ENCODE assay signal across 8 mouse cellular contexts in genomic region chr8:121905420-121905819, GRCm38 (mm10). TPM values are rescaled to one million over a fixed set of nuclear protein-coding genes. Genes with fewer than 3 reads are reported as not detected.
A peak's percentile ranks its signal among the peaks of the same experiment; 100 is the strongest.
DNase-seq lines count a peak whose midpoint lies in the region; ATAC-seq and TF ChIP-seq lines count a peak whose summit lies in the region.
"Had no signal": no experiment of that assay in that cellular context is flagged by ENCODE, and none has a peak within 500 bp of the region (broad histone marks: within the 10 kb centered on the region; RNA-seq: fewer than 3 reads in every experiment).

No protein-coding gene starts in this region.

- TF ChIP-seq POLR2A in limb, embryonic 14.5 days (IDR thresholded peaks at IDR 0.05; ENCODE audit: borderline replicate concordance, extremely low read depth, insufficient read depth, insufficient read length), result no peak

- DNase-seq in lung, postnatal 25 days (ENCODE audit: low spot score), result no peak
- no peak for DNase-seq in limb, embryonic 14.5 days (ENCODE audit: low spot score)
- DNase-seq in kidney, postnatal 14 days, result no peak
- no peak for DNase-seq in adrenal gland, postnatal 10 days
- DNase-seq: heart, postnatal 4 days had no signal

- no peaks in the 10 kb centered on the region for H3K9me3 ChIP-seq in lung, embryonic 16.5 days (ENCODE audit: control insufficient read depth, low read length)
- no peaks in the 10 kb centered on the region for H3K9me3 ChIP-seq in forebrain, embryonic 12.5 days
- H3K9me3 ChIP-seq in limb, embryonic 14.5 days (ENCODE audit: control insufficient read depth, low read length), result no peaks in the 10 kb centered on the region
- no peaks in the 10 kb centered on the region for H3K9me3 ChIP-seq in stomach, embryonic 16.5 days (replicated peaks; ENCODE audit: control insufficient read depth, low read length)

- H3K27ac ChIP-seq in lung, embryonic 16.5 days (ENCODE audit: low read length), result no peak overlapping the region
- H3K27ac ChIP-seq in forebrain, embryonic 12.5 days, result no peak overlapping the region
- no peak overlapping the region for H3K27ac ChIP-seq in limb, embryonic 14.5 days (replicated peaks; ENCODE audit: low read depth, low read length)
- no peak overlapping the region for H3K27ac ChIP-seq in stomach, embryonic 16.5 days (ENCODE audit: low read length)

- H3K4me2 ChIP-seq in lung, embryonic 16.5 days (ENCODE audit: low read depth, low read length), result peak overlapping the region; percentile 94; the same call in 1 of the 2 replicates
- peak overlapping the region; percentile 84 for H3K4me2 ChIP-seq in forebrain, embryonic 12.5 days
- peak overlapping the region; percentile 98 for H3K4me2 ChIP-seq in limb, embryonic 14.5 days (replicated peaks; ENCODE audit: low read depth, low read length, severe bottlenecking)
- peak overlapping the region; percentile 72 for H3K4me2 ChIP-seq in stomach, embryonic 16.5 days (ENCODE audit: low read depth, low read length)

- WGBS in lung, embryonic 16.5 days, result 37% methylated on average over 1 of the region's 1 CpGs
- WGBS in forebrain, embryonic 12.5 days, result 64% methylated on average over 1 of the region's 1 CpGs
- WGBS in limb, embryonic 14.5 days, result 75% methylated on average over 1 of the region's 1 CpGs
- 58% methylated on average over 1 of the region's 1 CpGs for WGBS in stomach, embryonic 16.5 days

- H3K36me3 ChIP-seq in lung, embryonic 16.5 days (ENCODE audit: control insufficient read depth, insufficient read depth, low read length), result no peaks in the 10 kb centered on the region
- H3K36me3 ChIP-seq in forebrain, embryonic 12.5 days (replicated peaks), result no peaks in the 10 kb centered on the region
- H3K36me3 ChIP-seq in limb, embryonic 14.5 days (ENCODE audit: control insufficient read depth, insufficient read depth, low read length), result no peaks in the 10 kb centered on the region
- no peaks in the 10 kb centered on the region for H3K36me3 ChIP-seq in stomach, embryonic 16.5 days (ENCODE audit: control insufficient read depth, insufficient read depth, low read length)

- ATAC-seq in lung, embryonic 16.5 days (ENCODE audit: low read depth), result no peak
- no peak for ATAC-seq in forebrain, embryonic 12.5 days (ENCODE audit: low FRiP score)
- ATAC-seq in limb, embryonic 14.5 days (ENCODE audit: low FRiP score, low read depth), result no peak
- no peak for ATAC-seq in stomach, embryonic 16.5 days (ENCODE audit: insufficient read depth, low FRiP score)

- H3K27me3 ChIP-seq in lung, embryonic 16.5 days (ENCODE audit: control insufficient read depth, insufficient read depth, low read depth, low read length), result 0 out of 2 replicates have a peak, but pooled peaks cover 3% of the 10 kb centered on the region
- H3K27me3 ChIP-seq in forebrain, embryonic 12.5 days, result peaks cover 13% of the 10 kb centered on the region
- H3K27me3 ChIP-seq in limb, embryonic 14.5 days (ENCODE audit: control insufficient read depth, insufficient read depth, low read length), result no peaks in the 10 kb centered on the region
- no peaks in the 10 kb centered on the region for H3K27me3 ChIP-seq in stomach, embryonic 16.5 days (ENCODE audit: control insufficient read depth, insufficient read depth, low read length)

- H3K9ac ChIP-seq in lung, embryonic 16.5 days (ENCODE audit: low read length), result peak overlapping the region; percentile 5; the same call in 1 of the 2 replicates
- no peak overlapping the region for H3K9ac ChIP-seq in forebrain, embryonic 12.5 days
- no peak overlapping the region for H3K9ac ChIP-seq in limb, embryonic 14.5 days (ENCODE audit: low read depth, low read length, severe bottlenecking)
- peak overlapping the region; percentile 77 for H3K9ac ChIP-seq in stomach, embryonic 16.5 days (ENCODE audit: low read length)

- peak overlapping the region; percentile 77 for H3K4me3 ChIP-seq in lung, embryonic 16.5 days (ENCODE audit: low read length)
- peak overlapping the region; percentile 73 for H3K4me3 ChIP-seq in forebrain, embryonic 12.5 days (replicated peaks)
- peak overlapping the region; percentile 77; the same call in 1 of the 2 replicates for H3K4me3 ChIP-seq in limb, embryonic 14.5 days (replicated peaks; ENCODE audit: low read length)
- H3K4me3 ChIP-seq in stomach, embryonic 16.5 days (replicated peaks; ENCODE audit: low read length), result peak overlapping the region; percentile 76

- peaks cover 31% of the 10 kb centered on the region for H3K4me1 ChIP-seq in lung, embryonic 16.5 days (replicated peaks; ENCODE audit: control insufficient read depth, insufficient read depth, low read length)
- H3K4me1 ChIP-seq in forebrain, embryonic 12.5 days, result peaks cover 47% of the 10 kb centered on the region
- peaks cover 18% of the 10 kb centered on the region for H3K4me1 ChIP-seq in limb, embryonic 14.5 days (ENCODE audit: control insufficient read depth, insufficient read depth, low read length)
- peaks cover 37% of the 10 kb centered on the region for H3K4me1 ChIP-seq in stomach, embryonic 16.5 days (ENCODE audit: control insufficient read depth, insufficient read depth, low read length)

RNA-seq across cellular contexts. Expression of gene Slc7a5, which starts 2.1 kb away (rescaled TPM):
- polyA plus RNA-seq in lung, embryonic 16.5 days (2015; fragmentation: Nextera tagmentation; extraction: Ambion mirVana), result 10.4 and 10.7 TPM in 2 replicates
- 34.7 and 37.6 TPM in 2 replicates for polyA plus RNA-seq in forebrain, embryonic 12.5 days (2016; fragmentation: Nextera tagmentation; extraction: Ambion mirVana)
- 34.6 and 43.9 TPM in 2 replicates for polyA plus RNA-seq in limb, embryonic 14.5 days (2012; rRNA removed)
- polyA plus RNA-seq in limb, embryonic 14.5 days (2014; fragmentation: Nextera tagmentation; extraction: Ambion mirVana), result 27.1 and 27.8 TPM in 2 replicates
- 19.8 and 20.0 TPM in 2 replicates for polyA plus RNA-seq in stomach, embryonic 16.5 days (2015; fragmentation: Nextera tagmentation; extraction: Ambion mirVana)
- total RNA-seq in adrenal gland, postnatal 10 days (2021), result 10 to 100 TPM; 32.0 to 47.2 TPM

RNA-seq across cellular contexts. Expression of gene Car5a, which starts 39.3 kb away (rescaled TPM):
- not detected in 2 replicates for polyA plus RNA-seq in lung, embryonic 16.5 days (2015; fragmentation: Nextera tagmentation; extraction: Ambion mirVana)
- 0.31 TPM in 1 of 2 replicates, not detected in the other for polyA plus RNA-seq in forebrain, embryonic 12.5 days (2016; fragmentation: Nextera tagmentation; extraction: Ambion mirVana)
- polyA plus RNA-seq in limb, embryonic 14.5 days (2012; rRNA removed), result not detected in 2 replicates
- polyA plus RNA-seq in limb, embryonic 14.5 days (2014; fragmentation: Nextera tagmentation; extraction: Ambion mirVana), result 0.26 TPM in 1 of 2 replicates, not detected in the other
- polyA plus RNA-seq in stomach, embryonic 16.5 days (2015; fragmentation: Nextera tagmentation; extraction: Ambion mirVana), result 0.19 and 0.40 TPM in 2 replicates
- 1 to 10 TPM; 2.3 to 4.6 TPM for total RNA-seq in adrenal gland, postnatal 10 days (2021)
- total RNA-seq: heart, postnatal 4 days had no signal

RNA-seq across cellular contexts. Expression of gene Banp, which starts 44.1 kb away (rescaled TPM):
- polyA plus RNA-seq in lung, embryonic 16.5 days (2015; fragmentation: Nextera tagmentation; extraction: Ambion mirVana), result 50.7 and 53.0 TPM in 2 replicates
- polyA plus RNA-seq in forebrain, embryonic 12.5 days (2016; fragmentation: Nextera tagmentation; extraction: Ambion mirVana), result 49.1 and 65.9 TPM in 2 replicates
- 97.7 and 127 TPM in 2 replicates for polyA plus RNA-seq in limb, embryonic 14.5 days (2012; rRNA removed)
- polyA plus RNA-seq in limb, embryonic 14.5 days (2014; fragmentation: Nextera tagmentation; extraction: Ambion mirVana), result 33.2 and 39.3 TPM in 2 replicates
- polyA plus RNA-seq in stomach, embryonic 16.5 days (2015; fragmentation: Nextera tagmentation; extraction: Ambion mirVana), result 35.9 and 36.4 TPM in 2 replicates
- total RNA-seq in adrenal gland, postnatal 10 days (2021), result 10 to 100 TPM; 14.0 to 21.3 TPM

Comparison
In these comparisons a context has a peak if more than half of its experiments do, and no peak if none do; other contexts are left out.
1. H3K9ac ChIP-seq: peak in lung, embryonic 16.5 days (single experiment) and stomach, embryonic 16.5 days (single experiment); none in forebrain, embryonic 12.5 days (single experiment) and limb, embryonic 14.5 days (single experiment).
2. Peak in every context shown above with its lines, with median percentiles within 50 percentile points of each other: H3K4me2 ChIP-seq and H3K4me3 ChIP-seq.